In genomic region chr19:37533196-37533595, GRCm38 (mm10) we compare ENCODE assay signal across 33 mouse cellular contexts.
"Had no signal": no experiment of that assay in that cellular context is flagged by ENCODE, and none has a peak within 500 bp of the region (broad histone marks: within the 10 kb centered on the region; RNA-seq: fewer than 3 reads in every experiment).

No protein-coding gene starts in this region.

- H3K9me3 ChIP-seq: heart, embryonic 13.5 days; heart, embryonic 15.5 days; hindbrain, embryonic 10.5 days; hindbrain, embryonic 12.5 days; hindbrain, embryonic 13.5 days; hindbrain, embryonic 15.5 days; intestine, embryonic 15.5 days; kidney, embryonic 15.5 days had no signal

- ATAC-seq: hindbrain, embryonic 16.5 days; hindbrain, postnatal 0 days; inflammation-experienced regulatory T-cells, adult 6 months; intestine, embryonic 15.5 days; intestine, embryonic 16.5 days; intestine, postnatal 0 days had no signal

- H3K4me2 ChIP-seq: heart, embryonic 11.5 days; heart, embryonic 13.5 days; heart, embryonic 15.5 days; hindbrain, embryonic 12.5 days; hindbrain, embryonic 13.5 days; hindbrain, embryonic 14.5 days; hindbrain, embryonic 15.5 days; intestine, embryonic 15.5 days; kidney, embryonic 15.5 days had no signal

- H3K4me1 ChIP-seq: hindbrain, embryonic 10.5 days; hindbrain, embryonic 12.5 days; hindbrain, embryonic 13.5 days; hindbrain, embryonic 15.5 days; intestine, embryonic 15.5 days; kidney, embryonic 15.5 days had no signal

- H3K9ac ChIP-seq: heart, embryonic 13.5 days; heart, embryonic 15.5 days; hindbrain, embryonic 12.5 days; hindbrain, embryonic 13.5 days; hindbrain, embryonic 14.5 days; hindbrain, embryonic 15.5 days; intestine, embryonic 15.5 days; kidney, embryonic 15.5 days had no signal

- H3K27me3 ChIP-seq: heart, embryonic 15.5 days; intestine, embryonic 15.5 days had no signal

- H3K36me3 ChIP-seq: heart, embryonic 13.5 days; heart, embryonic 15.5 days; hindbrain, embryonic 10.5 days; hindbrain, embryonic 12.5 days; hindbrain, embryonic 13.5 days; hindbrain, embryonic 15.5 days; intestine, embryonic 15.5 days; kidney, embryonic 15.5 days had no signal

- H3K4me3 ChIP-seq: heart, embryonic 13.5 days; heart, embryonic 15.5 days; hindbrain, embryonic 10.5 days; hindbrain, embryonic 12.5 days; hindbrain, embryonic 13.5 days; hindbrain, embryonic 15.5 days; intestine, embryonic 15.5 days; kidney, embryonic 15.5 days; layer of hippocampus, adult 2 months; left cerebral cortex, adult 2 months had no signal

- DNase-seq: heart, postnatal 10 days; heart, postnatal 14 days; heart, postnatal 36 days; kidney, adult 11 months; kidney, adult 18-20 months; kidney, adult 2 months; kidney, adult 8-10 months; kidney, adult 9 months; kidney, postnatal 10 days; kidney, postnatal 14 days; kidney, postnatal 25 days; kidney, postnatal 36 days; kidney, postnatal 4 days; layer of hippocampus, adult 9-11 months; layer of hippocampus, postnatal 36 days had no signal

- H3K27ac ChIP-seq: heart, embryonic 13.5 days; heart, embryonic 15.5 days; hindbrain, embryonic 10.5 days; hindbrain, embryonic 12.5 days; hindbrain, embryonic 13.5 days; hindbrain, embryonic 14.5 days; hindbrain, embryonic 15.5 days; hindbrain, postnatal 0 days; intestine, embryonic 15.5 days; kidney, embryonic 15.5 days; kidney, postnatal 0 days; left cerebral cortex, adult 2 months had no signal
